Mouse (Mus musculus): ENCODE results near the gene Spocd1. TPM values are rescaled to one million over a fixed set of nuclear protein-coding genes. Genes with fewer than 3 reads are reported as not detected.

Spocd1 gene
- polyA plus RNA-seq, 1 experiment from 2014 or later: 0.06 TPM

- Histone ChIP-seq H3K4me2 (no peak overlapping the region), H3K36me3 (peaks cover 31% of the 10 kb centered on the region), H3K4me1 (peaks cover 12% of the 10 kb centered on the region), H3K4me3 (no peak overlapping the region), H3K9me3 (no peaks in the 10 kb centered on the region), H3K9ac (0 out of 2 replicates have a peak overlapping the region, but pooled peaks have one; percentile 44), H3K27ac (no peak overlapping the region), H3K27me3 (peaks cover 35% of the 10 kb centered on the region)
- WGBS: 92% methylated on average over 5 of the region's 5 CpGs
- no peak for ATAC-seq (ENCODE audit: insufficient number of reproducible peaks, insufficient read depth, low FRiP score, low TSS enrichment, low read depth)
These were observed 64.2 kb downstream of the Spocd1 start for GRCm38 (mm10) chr4:129993213-129993612.

- Histone ChIP-seq H3K9ac (no peak overlapping the region), H3K9me3 (no peaks in the 10 kb centered on the region), H3K27me3 (peaks cover 27% of the 10 kb centered on the region), H3K4me1 (peaks cover 10% of the 10 kb centered on the region), H3K4me2 (no peak overlapping the region), H3K36me3 (peaks cover 31% of the 10 kb centered on the region), H3K4me3 (no peak overlapping the region), H3K27ac (no peak overlapping the region)
- ATAC-seq (ENCODE audit: insufficient number of reproducible peaks, insufficient read depth, low FRiP score, low TSS enrichment, low read depth): no peak
- 87% methylated on average over 16 of the region's 16 CpGs for WGBS
These were observed 65.1 kb downstream of the Spocd1 start for GRCm38 (mm10) chr4:129993944-129994695.

DNA sequence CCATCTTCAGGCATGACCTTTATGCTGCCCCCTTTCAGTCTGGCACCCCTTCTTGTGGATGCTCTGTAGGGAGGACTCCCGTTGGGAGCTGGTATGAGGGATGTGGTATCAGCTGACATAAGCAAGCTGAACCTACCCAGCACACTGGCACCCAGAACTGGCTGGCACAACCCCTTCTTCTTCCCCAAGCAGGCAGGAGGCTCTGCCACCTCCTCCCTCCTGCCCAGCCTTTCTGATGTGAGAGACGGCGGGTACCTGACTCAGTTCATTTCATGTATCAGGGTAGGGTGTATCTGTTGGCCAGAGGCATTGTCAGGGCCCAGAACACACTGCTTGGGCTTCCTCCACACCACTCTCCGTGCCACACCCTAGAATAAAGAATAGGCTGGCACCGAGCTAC, 65.7 kb downstream of the Spocd1 start:
- H3K27ac ChIP-seq: no peak overlapping the region
- 0 out of 2 replicates have a peak, but pooled peaks have one; percentile 8 for ATAC-seq (ENCODE audit: insufficient number of reproducible peaks, insufficient read depth, low FRiP score, low TSS enrichment, low read depth)
- no peak overlapping the region for H3K4me2 ChIP-seq
- H3K4me1 ChIP-seq: peaks cover 14% of the 10 kb centered on the region
- H3K27me3 ChIP-seq: peaks cover 23% of the 10 kb centered on the region
- 80% methylated on average over 5 of the region's 5 CpGs for WGBS
- H3K9me3 ChIP-seq: no peaks in the 10 kb centered on the region
- peaks cover 31% of the 10 kb centered on the region for H3K36me3 ChIP-seq
- H3K9ac ChIP-seq: 0 out of 2 replicates have a peak overlapping the region, but pooled peaks have one; percentile 3
- H3K4me3 ChIP-seq: no peak overlapping the region

DNA sequence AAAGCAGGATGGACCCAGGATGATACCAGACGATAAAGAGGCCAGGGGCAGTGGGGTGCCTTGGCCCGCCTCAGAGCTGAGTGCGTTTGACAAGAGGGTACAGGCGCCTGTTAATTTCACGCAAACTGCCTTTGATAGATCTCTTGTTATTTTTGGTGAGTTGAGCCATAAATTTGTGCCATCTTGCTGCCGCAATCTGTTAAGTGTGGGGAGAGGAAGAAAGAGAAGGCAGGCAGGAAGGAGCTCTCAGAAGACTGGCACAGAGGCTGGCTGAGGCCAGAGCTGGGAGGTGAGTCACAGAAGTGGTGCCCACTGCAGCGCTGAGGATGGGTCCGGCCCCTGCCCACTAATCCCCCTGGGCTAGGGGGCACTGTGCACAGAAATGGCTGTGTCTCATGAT, 66.2 kb downstream of the Spocd1 start:
- WGBS: 88% methylated on average over 8 of the region's 8 CpGs
- H3K4me1 ChIP-seq: peaks cover 9% of the 10 kb centered on the region; the same call in 1 of the 2 replicates
- no peak for ATAC-seq (ENCODE audit: insufficient number of reproducible peaks, insufficient read depth, low FRiP score, low TSS enrichment, low read depth)

DNA sequence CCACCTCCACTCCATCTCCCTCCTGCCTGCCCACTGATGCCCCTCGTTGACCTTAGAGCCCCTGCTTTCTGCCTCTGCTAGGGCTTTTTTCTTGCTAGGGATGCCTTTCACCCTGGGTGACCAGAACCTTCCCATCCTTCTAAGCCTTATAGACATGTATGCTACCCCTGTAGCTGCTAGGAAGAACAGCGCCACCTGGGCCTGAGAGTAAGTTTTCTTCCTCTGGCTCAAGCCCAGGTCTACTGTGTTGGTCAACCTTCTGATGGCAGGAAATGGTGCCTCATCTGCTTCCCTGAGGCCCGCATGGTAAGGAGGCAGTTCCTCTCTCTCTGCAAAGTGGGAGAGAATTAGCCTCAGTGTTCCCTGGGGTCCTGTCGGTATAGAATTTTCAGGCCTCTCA, 67.0 kb downstream of the Spocd1 start:
- peaks cover 10% of the 10 kb centered on the region; the same call in 1 of the 2 replicates for H3K4me1 ChIP-seq
- no peaks in the 10 kb centered on the region for H3K9me3 ChIP-seq
- WGBS: 80% methylated on average over 4 of the region's 4 CpGs
- H3K36me3 ChIP-seq: peaks cover 31% of the 10 kb centered on the region
- H3K27ac ChIP-seq: no peak overlapping the region
- H3K9ac ChIP-seq: no peak overlapping the region
- peaks cover 23% of the 10 kb centered on the region for H3K27me3 ChIP-seq
- no peak for ATAC-seq (ENCODE audit: insufficient number of reproducible peaks, insufficient read depth, low FRiP score, low TSS enrichment, low read depth)
- H3K4me3 ChIP-seq: no peak overlapping the region
- no peak overlapping the region for H3K4me2 ChIP-seq

More for the DNA sequence above, 66.2 kb downstream of the Spocd1 start:
- H3K4me2 ChIP-seq: no peak overlapping the region
- peaks cover 23% of the 10 kb centered on the region for H3K27me3 ChIP-seq
- no peak overlapping the region for H3K27ac ChIP-seq
- H3K36me3 ChIP-seq: peaks cover 31% of the 10 kb centered on the region
- no peak overlapping the region for H3K4me3 ChIP-seq
- no peak overlapping the region for H3K9ac ChIP-seq
- H3K9me3 ChIP-seq: no peaks in the 10 kb centered on the region

DNA sequence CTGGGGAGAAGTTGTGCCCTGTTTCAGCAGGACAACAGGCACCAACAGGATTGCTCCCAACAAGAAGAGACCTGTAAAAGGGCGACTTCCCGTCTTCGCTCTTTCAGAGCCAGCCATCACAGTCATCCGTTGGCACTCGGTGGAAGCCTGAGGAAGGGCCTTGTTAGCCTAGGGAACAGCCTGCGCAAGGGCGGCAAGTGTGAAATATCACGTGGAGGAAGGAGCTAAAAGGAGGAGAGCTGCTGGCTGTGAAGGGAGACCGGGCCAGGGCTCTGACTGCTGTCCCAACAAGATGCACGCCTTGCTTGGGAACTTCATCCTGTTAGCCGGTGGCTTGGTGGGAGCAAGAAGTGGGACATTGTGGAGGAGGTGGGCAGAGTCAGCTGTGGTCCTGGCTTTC, 69.1 kb downstream of the Spocd1 start:
- Histone ChIP-seq H3K4me1 (peaks cover 23% of the 10 kb centered on the region), H3K36me3 (peaks cover 22% of the 10 kb centered on the region), H3K9ac (no peak overlapping the region), H3K4me2 (no peak overlapping the region), H3K9me3 (no peaks in the 10 kb centered on the region), H3K27me3 (peaks cover 23% of the 10 kb centered on the region), H3K27ac (no peak overlapping the region), H3K4me3 (no peak overlapping the region)
- no peak for ATAC-seq (ENCODE audit: insufficient number of reproducible peaks, insufficient read depth, low FRiP score, low TSS enrichment, low read depth)
- 66% methylated on average over 11 of the region's 11 CpGs for WGBS

DNA sequence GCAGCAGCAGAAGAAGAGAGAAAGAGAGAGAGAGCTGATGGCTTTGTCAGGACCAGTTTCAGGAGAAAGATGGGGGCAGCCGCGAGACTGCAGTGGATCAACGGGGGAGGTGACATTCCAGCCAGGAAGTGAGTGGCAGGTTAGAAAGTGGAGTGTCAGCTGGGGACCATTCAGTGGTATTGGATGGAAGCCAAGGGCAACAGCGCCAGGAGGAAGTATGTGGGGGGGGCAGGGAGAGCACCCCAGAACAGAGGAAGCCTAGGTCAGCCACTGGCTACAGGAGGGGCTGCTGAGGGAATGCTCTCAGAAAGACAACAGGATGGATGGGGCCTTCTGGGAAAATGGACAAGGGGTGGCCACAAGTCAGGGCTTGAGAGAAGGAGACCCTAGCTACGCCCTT, 72.7 kb downstream of the Spocd1 start:
- Histone ChIP-seq H3K36me3 (peaks cover 15% of the 10 kb centered on the region; the same call in 1 of the 2 replicates), H3K4me2 (no peak overlapping the region), H3K9me3 (no peaks in the 10 kb centered on the region), H3K27ac (no peak overlapping the region), H3K9ac (no peak overlapping the region), H3K4me3 (no peak overlapping the region), H3K4me1 (peaks cover 22% of the 10 kb centered on the region), H3K27me3 (peaks cover 13% of the 10 kb centered on the region)
- ATAC-seq (ENCODE audit: insufficient number of reproducible peaks, insufficient read depth, low FRiP score, low TSS enrichment, low read depth): no peak
- 41% methylated on average over 5 of the region's 5 CpGs for WGBS

DNA sequence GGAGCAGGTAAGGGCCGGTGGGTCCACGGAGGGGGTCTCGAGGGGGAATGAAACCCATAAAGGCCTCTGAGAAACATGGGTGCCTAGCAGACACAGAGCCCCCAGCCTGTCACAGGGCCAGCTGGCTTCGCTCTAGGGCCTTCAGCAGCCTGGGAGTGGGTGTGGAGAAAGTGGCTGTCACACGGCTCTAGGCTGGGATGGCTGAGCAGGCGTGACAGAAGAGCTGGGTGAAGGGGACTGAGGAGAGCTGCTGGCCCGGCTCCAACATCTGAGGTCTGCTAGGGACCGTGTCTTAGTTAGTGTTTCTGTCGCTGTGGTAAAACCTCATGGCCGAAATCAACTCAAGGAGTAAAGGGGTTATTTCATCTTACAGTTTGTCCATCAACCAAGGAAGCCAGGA, 73.1 kb downstream of the Spocd1 start:
- no peak overlapping the region for H3K27ac ChIP-seq
- H3K9ac ChIP-seq: no peak overlapping the region
- no peak overlapping the region for H3K4me2 ChIP-seq
- 66% methylated on average over 10 of the region's 10 CpGs for WGBS
- peaks cover 17% of the 10 kb centered on the region for H3K27me3 ChIP-seq
- ATAC-seq (ENCODE audit: insufficient number of reproducible peaks, insufficient read depth, low FRiP score, low TSS enrichment, low read depth): no peak
- no peak overlapping the region for H3K4me3 ChIP-seq
- H3K36me3 ChIP-seq: peaks cover 15% of the 10 kb centered on the region; the same call in 1 of the 2 replicates
- H3K9me3 ChIP-seq: no peaks in the 10 kb centered on the region
- peaks cover 24% of the 10 kb centered on the region for H3K4me1 ChIP-seq

DNA sequence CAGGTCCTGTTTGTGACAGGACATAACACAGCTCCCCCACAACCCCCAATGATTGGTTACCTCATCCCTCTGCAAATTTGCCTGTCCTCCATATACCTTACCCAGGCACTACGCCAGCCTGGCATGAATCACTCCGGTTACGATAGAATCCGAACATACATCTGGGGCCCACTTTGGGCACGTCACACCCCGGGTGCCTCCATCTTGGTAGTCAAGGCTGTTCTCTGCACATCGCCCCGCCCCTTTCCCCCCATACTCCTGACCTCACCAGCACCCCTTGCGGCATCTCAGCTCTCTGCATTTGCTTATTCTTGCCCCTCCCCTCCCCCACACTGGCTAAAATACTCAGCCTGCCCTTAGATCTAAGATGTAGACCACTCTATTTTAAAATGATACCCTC, 76.5 kb downstream of the Spocd1 start:
- H3K4me3 ChIP-seq: no peak overlapping the region
- ATAC-seq (ENCODE audit: insufficient number of reproducible peaks, insufficient read depth, low FRiP score, low TSS enrichment, low read depth): no peak
- 63% methylated on average over 9 of the region's 9 CpGs for WGBS
- H3K4me1 ChIP-seq: peaks cover 20% of the 10 kb centered on the region
- H3K9me3 ChIP-seq: no peaks in the 10 kb centered on the region
- no peak overlapping the region for H3K27ac ChIP-seq
- H3K4me2 ChIP-seq: no peak overlapping the region
- peaks cover 43% of the 10 kb centered on the region for H3K27me3 ChIP-seq
- no peak overlapping the region for H3K9ac ChIP-seq
- peaks cover 35% of the 10 kb centered on the region for H3K36me3 ChIP-seq

DNA sequence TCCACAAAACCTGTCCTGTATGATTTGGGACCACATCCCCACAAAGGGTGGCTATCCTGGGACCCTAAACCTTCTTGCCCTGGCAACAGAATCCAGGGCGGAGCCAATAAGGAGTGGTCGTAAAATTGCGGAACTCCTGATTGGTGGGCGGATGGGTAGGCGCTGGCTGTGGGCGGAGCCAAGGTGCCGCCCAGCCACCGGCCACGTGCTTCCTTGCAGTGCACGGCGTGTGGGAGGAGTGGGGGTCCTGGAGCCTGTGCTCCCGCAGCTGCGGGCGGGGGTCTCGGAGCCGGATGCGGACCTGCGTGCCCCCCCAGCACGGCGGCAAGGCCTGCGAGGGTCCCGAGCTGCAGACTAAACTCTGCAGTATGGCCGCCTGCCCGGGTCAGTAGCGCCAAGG, 77.5 kb downstream of the Spocd1 start:
- 15% methylated on average over 25 of the region's 25 CpGs for WGBS
- H3K27ac ChIP-seq: no peak overlapping the region
- peaks cover 44% of the 10 kb centered on the region for H3K36me3 ChIP-seq
- peak overlapping the region; percentile 23 for H3K4me3 ChIP-seq
- peak overlapping the region; percentile 60 for H3K9ac ChIP-seq
- H3K9me3 ChIP-seq: no peaks in the 10 kb centered on the region
- H3K4me1 ChIP-seq: peaks cover 14% of the 10 kb centered on the region
- ATAC-seq (ENCODE audit: insufficient number of reproducible peaks, insufficient read depth, low FRiP score, low TSS enrichment, low read depth): no peak
- H3K27me3 ChIP-seq: peaks cover 43% of the 10 kb centered on the region
- H3K4me2 ChIP-seq: peak overlapping the region; percentile 55
